Mouse (Mus musculus) myocyte (in vitro differentiated cells): Measurements from ENCODE around the gene Kif1bp. TPM values are rescaled to one million over a fixed set of nuclear protein-coding genes. Genes with fewer than 3 reads are reported as not detected.

Experiments
- H3K27me3 ChIP-seq: one replicate; pipeline ENCODE4 v1.6.1; 2011; ENCODE audit not compliant: control insufficient read depth, insufficient read depth, insufficient read length
- H3K36me3 ChIP-seq: one replicate; pipeline ENCODE4 v1.6.1; 2011; ENCODE audit not compliant: control insufficient read depth, insufficient read depth
- H3K4me2 ChIP-seq: one replicate; pipeline ENCODE4 v1.6.1; 2011; ENCODE audit warnings: low read depth, control low read depth
- H3K4me3 ChIP-seq: one replicate; pipeline ENCODE4 v1.5.1; 2011; ENCODE audit warnings: mild to moderate bottlenecking, control low read depth, moderate library complexity
- H3K79me2 ChIP-seq: one replicate; pipeline ENCODE4 v1.6.1; 2011; ENCODE audit not compliant: control insufficient read depth, insufficient read depth
- H3ac ChIP-seq: one replicate; pipeline ENCODE4 v1.6.1; 2011; ENCODE audit not compliant: control insufficient read depth, insufficient read length
- CEBPB ChIP-seq: IDR thresholded peaks from 2 replicates; pipeline ENCODE4 v1.6.1; 2011; ENCODE audit warnings: mild to moderate bottlenecking, moderate library complexity; ENCODE audit not compliant: poor library complexity, insufficient read depth, severe bottlenecking
- E2F4 ChIP-seq: IDR thresholded peaks from one replicate; pipeline ENCODE4 v1.6.1; 2011; ENCODE audit warnings: mild to moderate bottlenecking, control low read depth, moderate library complexity; ENCODE audit not compliant: insufficient read depth
- MAX ChIP-seq: IDR thresholded peaks from one replicate; pipeline ENCODE4 v1.6.1; 2011; ENCODE audit warnings: low read depth, mild to moderate bottlenecking, control low read depth
- MYOD1 ChIP-seq, 3 experiments: IDR thresholded peaks; one replicate each; pipeline ENCODE4 v1.6.1; 2011; ENCODE audit warnings: control low read depth in 2 of 3, low read depth in 2 of 3, mild to moderate bottlenecking in 2 of 3, moderate library complexity in 1 of 3; ENCODE audit not compliant: insufficient read length in 2 of 3, control insufficient read depth in 1 of 3
- MYOG ChIP-seq, 3 experiments: IDR thresholded peaks; one replicate each; pipeline ENCODE4 v1.6.1; 2011; ENCODE audit warnings: control low read depth in 2 of 3, low read depth in 2 of 3, mild to moderate bottlenecking in 2 of 3; ENCODE audit not compliant: insufficient read length in 2 of 3, control insufficient read depth in 1 of 3, insufficient read depth in 1 of 3
- POLR2A ChIP-seq: IDR thresholded peaks from one replicate; pipeline ENCODE4 v1.6.1; 2011; ENCODE audit warnings: low read depth, mild to moderate bottlenecking, control low read depth, moderate library complexity; ENCODE audit not compliant: insufficient read length
- POLR2AphosphoS2 ChIP-seq: IDR thresholded peaks from one replicate; pipeline ENCODE4 v1.6.1; 2011; ENCODE audit warnings: low read depth, control low read depth; ENCODE audit not compliant: insufficient read length
- REST ChIP-seq: IDR thresholded peaks from one replicate; pipeline ENCODE4 v1.6.1; 2011; ENCODE audit warnings: mild to moderate bottlenecking, control low read depth, moderate library complexity; ENCODE audit not compliant: insufficient read depth, insufficient read length
- SRF ChIP-seq: IDR thresholded peaks from one replicate; pipeline ENCODE4 v1.6.1; 2011; ENCODE audit warnings: low read depth; ENCODE audit not compliant: control insufficient read depth, insufficient read length
- TCF12 ChIP-seq: IDR thresholded peaks from one replicate; pipeline ENCODE4 v1.6.1; 2011; ENCODE audit warnings: mild to moderate bottlenecking, control low read depth; ENCODE audit not compliant: poor library complexity, insufficient read depth, severe bottlenecking
- TCF3 ChIP-seq: IDR thresholded peaks from one replicate; pipeline ENCODE4 v1.6.1; 2011; ENCODE audit warnings: low read depth, control low read depth; ENCODE audit not compliant: insufficient read length
- USF1 ChIP-seq: IDR thresholded peaks from one replicate; pipeline ENCODE4 v1.6.1; 2011; ENCODE audit warnings: low read depth, mild to moderate bottlenecking, control low read depth, moderate library complexity
- polyA plus RNA-seq: library from polyadenylated mRNA; unstranded; fragments of >200 nt; fragmentation: generic; extraction: Trizol; gene quantifications from one replicate; pipeline ENCODE4 v1.2.1, GENCODE M21; 2012; ENCODE audit warnings: missing spikeins

Gene Kif1bp
- 31.2 TPM for polyA plus RNA-seq

- peak within 1 kb of the TSS; percentile 97 for H3ac ChIP-seq
- H3K4me3 ChIP-seq, result peak within 1 kb of the TSS; percentile 65
- no peaks in the 10 kb centered on the region for H3K27me3 ChIP-seq
- TF ChIP-seq TCF3 (no peak), E2F4 (no peak), POLR2AphosphoS2 (peak; percentile 94), MYOG (IDR thresholded peaks at IDR 0.05; ENCODE audit: control insufficient read depth in 1 of 3, insufficient read depth in 1 of 3, insufficient read length in 2 of 3, low read depth in 2 of 3) (no peak), POLR2A (peak; percentile 96), CEBPB (no peak), TCF12 (no peak), USF1 (no peak), SRF (no peak), MAX (no peak), REST (no peak)
- H3K4me2 ChIP-seq, result peak within 1 kb of the TSS; percentile 90
- peaks cover 13% of the 10 kb centered on the region for H3K79me2 ChIP-seq
- H3K36me3 ChIP-seq, result peaks cover 33% of the 10 kb centered on the region
Observed at GRCm38 (mm10) chr10:62578338-62579100, at the start of gene Kif1bp. TSS of gene Kif1bp (minus strand) at chr10:62578457.

GRCm38 (mm10) chr10:62604161-62604560 lies 25.9 kb upstream of the Kif1bp start:
- Histone ChIP-seq H3K36me3 (no peaks in the 10 kb centered on the region), H3K4me2 (no peak overlapping the region)

GRCm38 (mm10) chr10:62603233-62604030 lies 25.2 kb upstream of the Kif1bp start:
- no peak for TF ChIP-seq POLR2A
- TF ChIP-seq E2F4, result no peak
- TF ChIP-seq MAX, result no peak
- TF ChIP-seq TCF3, result no peak
- no peaks in the 10 kb centered on the region for H3K27me3 ChIP-seq
- H3K79me2 ChIP-seq, result peaks cover 39% of the 10 kb centered on the region
- peak overlapping the region; percentile 99 for H3K4me3 ChIP-seq
- no peak overlapping the region for H3ac ChIP-seq
- peaks cover 3% of the 10 kb centered on the region for H3K36me3 ChIP-seq
- peak overlapping the region; percentile 91 for H3K4me2 ChIP-seq

More at GRCm38 (mm10) chr10:62604161-62604560, 25.9 kb upstream of the Kif1bp start:
- Histone ChIP-seq H3K27me3 (no peaks in the 10 kb centered on the region), H3ac (no peak overlapping the region), H3K4me3 (no peak overlapping the region), H3K79me2 (peaks cover 32% of the 10 kb centered on the region)
- TF ChIP-seq USF1 (no peak), E2F4 (no peak), MYOD1 (IDR thresholded peaks at IDR 0.05; ENCODE audit: control insufficient read depth in 1 of 3, insufficient read length in 2 of 3, low read depth in 2 of 3) (no peak), TCF3 (no peak), POLR2AphosphoS2 (no peak), CEBPB (no peak), TCF12 (no peak), REST (no peak), SRF (no peak), POLR2A (no peak), MAX (no peak), MYOG (IDR thresholded peaks at IDR 0.05; ENCODE audit: control insufficient read depth in 1 of 3, insufficient read depth in 1 of 3, insufficient read length in 2 of 3, low read depth in 2 of 3) (no peak)

DNA sequence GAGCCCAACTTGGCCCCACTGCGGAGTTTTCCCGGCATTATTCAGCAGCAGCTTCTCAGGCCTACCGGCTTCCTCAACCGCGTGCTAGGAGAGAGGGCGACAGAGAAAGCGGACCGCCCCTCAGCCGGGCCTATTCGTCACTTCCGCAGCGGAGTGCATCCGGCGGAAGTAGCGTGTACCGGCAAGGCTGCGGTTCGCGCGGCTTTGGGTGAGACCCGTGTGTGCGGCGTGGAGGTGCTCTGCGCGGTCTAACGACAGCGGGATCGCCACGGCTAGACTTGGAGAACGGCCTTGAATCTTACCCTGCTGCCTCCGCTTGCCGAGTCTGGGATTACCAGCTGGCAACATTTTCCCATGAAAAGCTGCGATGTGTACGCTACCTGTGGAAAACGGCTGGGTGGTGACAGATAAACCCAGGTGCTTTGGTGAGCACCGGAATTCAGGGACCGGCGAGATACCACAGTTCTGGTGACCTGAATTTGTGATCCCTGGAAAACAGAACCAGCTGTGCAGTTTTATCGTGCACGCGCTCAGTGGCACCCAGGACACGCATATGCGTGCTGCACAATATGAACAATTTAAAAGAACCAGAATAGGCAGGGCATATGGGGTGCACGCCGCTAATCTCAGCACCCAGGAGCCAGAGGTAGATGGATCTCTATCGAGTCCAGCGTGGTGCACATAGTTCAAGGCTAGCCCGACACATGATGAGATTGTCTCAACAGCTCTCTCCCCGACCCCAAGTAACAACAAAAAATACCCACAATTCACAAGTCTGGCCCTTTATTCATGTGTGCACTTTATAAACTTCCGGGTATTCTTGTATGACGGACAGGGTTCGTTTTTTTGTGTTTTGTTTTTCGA lies 24.2 kb upstream of the Kif1bp start, which contains the start of gene Ddx21:
TSS of gene Ddx21 (minus strand) at position 105 of the 864 bp plus-strand sequence.
- Histone ChIP-seq H3K4me3 (peak within 1 kb of the TSS; percentile 99), H3ac (peak within 1 kb of the TSS; percentile 84), H3K4me2 (peak within 1 kb of the TSS; percentile 98), H3K27me3 (no peaks in the 10 kb centered on the region), H3K36me3 (peaks cover 8% of the 10 kb centered on the region), H3K79me2 (peaks cover 50% of the 10 kb centered on the region)
- TF ChIP-seq USF1 (no peak), MYOD1 (IDR thresholded peaks at IDR 0.05; ENCODE audit: control insufficient read depth in 1 of 3, insufficient read length in 2 of 3, low read depth in 2 of 3) (no peak), MYOG (IDR thresholded peaks at IDR 0.05; ENCODE audit: control insufficient read depth in 1 of 3, insufficient read depth in 1 of 3, insufficient read length in 2 of 3, low read depth in 2 of 3) (peak in 2 of 3 experiments; percentile 10 to 52), REST (no peak), POLR2A (peak; percentile 99), TCF3 (no peak), MAX (peak; percentile 76), CEBPB (no peak), POLR2AphosphoS2 (peak; percentile 99), TCF12 (no peak), SRF (no peak), E2F4 (no peak)
